Mouse (Mus musculus) inflammation-experienced regulatory T-cells (primary cell): ENCODE data around the gene Fn1. TPM values are rescaled to one million over a fixed set of nuclear protein-coding genes. Genes with fewer than 3 reads are reported as not detected.

Experiments used
- polyA plus RNA-seq, 2 experiments: library from polyadenylated mRNA; unstranded; fragments of 100-300 nt; shearing (Covaris generic); gene quantifications; one replicate each; pipeline ENCODE4 v1.2.1; 2017

Fn1 gene
- 1 to 10 TPM in 1 of 2 experiments, under 1 TPM in 1; 0.89 to 5.2 TPM for polyA plus RNA-seq

DNA sequence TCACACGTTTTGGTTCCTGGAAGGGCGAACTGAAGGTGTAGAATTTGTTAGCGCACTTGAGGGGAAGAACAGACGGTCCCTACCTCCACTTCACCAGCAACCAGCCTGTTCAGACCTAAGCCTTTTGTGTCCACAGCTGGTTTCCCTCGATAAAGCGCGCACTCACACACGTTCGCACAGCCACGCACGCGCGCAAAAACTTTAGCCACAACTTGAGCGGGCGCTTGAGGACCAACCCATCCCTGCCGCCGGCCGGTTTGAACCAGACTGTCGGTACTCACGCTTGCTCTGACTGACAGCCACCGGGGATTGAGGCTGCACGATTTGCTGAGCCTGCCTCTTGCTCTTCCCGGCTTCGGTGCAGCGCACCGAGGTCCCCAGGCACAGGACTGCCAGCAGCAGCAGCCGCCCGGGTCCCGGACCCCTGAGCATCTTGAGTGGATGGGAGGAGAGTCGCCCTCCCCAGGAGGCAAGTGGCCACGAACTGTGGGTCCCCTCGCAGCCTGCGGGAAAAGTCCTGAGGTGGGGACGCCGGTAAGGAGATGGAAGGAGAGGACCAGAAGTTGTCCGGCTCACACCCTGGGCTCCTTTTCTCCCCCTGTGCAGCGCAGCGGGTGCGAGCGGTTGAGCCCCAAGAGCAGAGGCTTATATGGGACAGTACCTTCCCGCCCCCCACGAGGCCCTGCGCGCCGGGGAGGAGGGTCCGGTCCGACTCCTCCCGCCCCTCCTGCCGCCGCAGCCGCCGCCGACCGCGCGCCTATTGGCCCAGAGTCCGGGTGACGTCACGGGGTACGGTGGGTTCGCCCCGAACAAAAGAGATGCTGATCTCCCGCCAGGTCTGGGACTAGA, at the start of gene Fn1:
Fn1 (minus strand) TSS at position 650 of the 849 bp plus-strand sequence.

DNA sequence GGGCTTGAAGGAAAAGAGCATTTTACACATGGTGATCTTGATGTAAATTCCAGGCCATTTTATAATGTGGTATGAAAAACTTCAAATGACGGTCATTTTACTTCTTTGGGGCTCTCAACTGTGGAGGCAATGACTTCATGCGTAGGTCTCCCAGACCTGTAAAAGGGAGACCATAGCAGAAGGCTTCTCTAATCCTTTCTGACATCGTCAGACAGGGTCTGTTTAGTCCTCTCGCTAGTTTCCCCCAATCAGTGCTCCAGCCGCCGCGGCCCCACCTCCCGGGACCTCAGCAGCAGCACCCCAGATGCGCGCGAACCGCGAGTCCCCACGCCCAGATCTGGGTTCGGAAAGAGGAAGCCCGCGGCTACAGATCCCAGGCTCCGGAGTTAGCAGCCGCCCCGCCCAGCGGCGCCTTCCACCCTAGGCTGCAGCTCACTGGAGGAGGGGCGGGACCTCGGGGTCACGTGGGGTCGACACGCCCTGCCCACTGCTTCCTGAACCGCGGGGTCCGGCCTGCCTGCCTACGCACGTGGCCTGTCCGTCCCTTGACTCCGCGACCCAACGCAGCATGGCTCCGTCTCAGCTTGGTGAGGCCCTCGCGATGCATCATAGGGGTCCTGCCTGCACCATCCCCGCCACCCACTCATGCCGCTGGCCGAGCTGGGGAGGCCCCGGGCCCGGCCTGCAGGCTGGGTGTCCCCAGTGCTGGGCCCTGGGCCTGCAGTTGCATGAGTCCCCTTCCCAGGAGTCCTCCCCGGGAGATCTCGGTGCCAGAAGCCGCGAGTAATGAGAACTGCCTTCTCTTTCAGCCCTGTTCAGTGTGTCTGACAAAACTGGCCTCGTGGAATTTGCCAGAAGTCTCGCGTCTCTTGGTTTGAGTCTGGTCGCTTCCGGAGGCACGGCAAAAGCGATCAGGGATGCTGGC, 96.0 kb downstream of the Fn1 start, which contains the start of gene Atic:
Atic (plus strand) TSS at position 463 of the 925 bp plus-strand sequence.

Other genes with a start within 250 kb of the Fn1 start
- gene Abca12, start 238.3 kb downstream of the Fn1 start, polyA plus RNA-seq: 1 to 10 TPM in 1 of 2 experiments, under 1 TPM in 1; 0.52 to 1.2 TPM
- gene Atic, start 96.0 kb downstream of the Fn1 start, polyA plus RNA-seq: 10 to 100 TPM; 17.0 to 22.0 TPM